Mouse (Mus musculus) lung, embryonic 16.5 days (tissue): ENCODE data around the gene Zfp282. TPM values are rescaled to one million over a fixed set of nuclear protein-coding genes. Genes with fewer than 3 reads are reported as not detected.
"Not testable (repeated sequence)": the region's sequence is repeated elsewhere in the genome, so short reads cannot be mapped to it uniquely, and the experiment has no call there.

Source experiments
- ATAC-seq: fragments of 200-750 bp; cut with Nextera tagmentation; 2 replicates; pipeline ENCODE4 v1.8.0; 2017; ENCODE audit warnings: low read depth, mild to moderate bottlenecking, moderate library complexity
- H3K27ac ChIP-seq: fragments of 300-500 bp; sonication (generic); 2 replicates; pipeline ENCODE4 v1.5.1; 2014; ENCODE audit warnings: mild to moderate bottlenecking, control low read depth, low read length
- H3K27me3 ChIP-seq: fragments of 300-500 bp; sonication (generic); 2 replicates; pipeline ENCODE4 v1.6.1; 2014; ENCODE audit warnings: low read depth, low read length, mixed read lengths; ENCODE audit not compliant: control insufficient read depth, insufficient read depth
- H3K36me3 ChIP-seq: fragments of 300-500 bp; sonication (generic); 2 replicates; pipeline ENCODE4 v1.6.1; 2014; ENCODE audit warnings: low read length; ENCODE audit not compliant: control insufficient read depth, insufficient read depth
- H3K4me1 ChIP-seq: fragments of 300-500 bp; sonication (generic); replicated peaks from 2 replicates; pipeline ENCODE4 v1.6.1; 2014; ENCODE audit warnings: low read length, mixed read lengths; ENCODE audit not compliant: control insufficient read depth, insufficient read depth
- H3K4me2 ChIP-seq: fragments of 300-500 bp; sonication (generic); 2 replicates; pipeline ENCODE4 v1.6.1; 2014; ENCODE audit warnings: low read depth, low read length, control low read depth
- H3K4me3 ChIP-seq: fragments of 300-500 bp; sonication (generic); 2 replicates; pipeline ENCODE4 v1.5.1; 2014; ENCODE audit warnings: mild to moderate bottlenecking, low read length, control low read depth
- H3K9ac ChIP-seq: fragments of 300-500 bp; sonication (generic); 2 replicates; pipeline ENCODE4 v1.6.1; 2014; ENCODE audit warnings: low read length, control low read depth
- H3K9me3 ChIP-seq: fragments of 300-500 bp; sonication (generic); 2 replicates; pipeline ENCODE4 v1.6.1; 2016; ENCODE audit warnings: low read length; ENCODE audit not compliant: control insufficient read depth
- WGBS: fragments of 180-500 bp; shearing (Covaris S2); extraction: QIAGEN DNeasy Blood & Tissue Kit; methylation state at CpG from one replicate; pipeline ENCODE4 v1.1.7; 2014; 5-methylcytosine and 5-hydroxymethylcytosine counted together
- polyA plus RNA-seq: library from polyadenylated mRNA; unstranded; fragments of >200 nt; fragmentation: Nextera tagmentation; extraction: Ambion mirVana; gene quantifications from 2 replicates; pipeline ENCODE4 v1.2.1, GENCODE M21; 2015

Zfp282 gene
- polyA plus RNA-seq, 1 experiment from 2014 or later = 14.3 TPM

- 92% methylated on average over 2 of the region's 2 CpGs for WGBS
- ATAC-seq = no peak
- H3K4me1 ChIP-seq = 0 out of 2 replicates have a peak, but pooled peaks cover 5% of the 10 kb centered on the region
- H3K27ac ChIP-seq = no peak overlapping the region
- peaks cover 4% of the 10 kb centered on the region for H3K36me3 ChIP-seq
- H3K9ac ChIP-seq = no peak overlapping the region
- H3K27me3 ChIP-seq = no peaks in the 10 kb centered on the region
- H3K4me2 ChIP-seq = no peak overlapping the region
- no peak overlapping the region for H3K4me3 ChIP-seq
- no peaks in the 10 kb centered on the region for H3K9me3 ChIP-seq
These were observed 35.2 kb upstream of the Zfp282 start for GRCm38 (mm10) chr6:47841831-47842230.

GRCm38 (mm10) chr6:47842337-47842736 lies 34.7 kb upstream of the Zfp282 start:
- 78% methylated on average over 1 of the region's 1 CpGs for WGBS
- H3K9me3 ChIP-seq = no peaks in the 10 kb centered on the region
- no peaks in the 10 kb centered on the region for H3K27me3 ChIP-seq
- no peak overlapping the region for H3K9ac ChIP-seq
- ATAC-seq = no peak
- no peak overlapping the region for H3K4me3 ChIP-seq
- H3K4me2 ChIP-seq = no peak overlapping the region
- H3K36me3 ChIP-seq = peaks cover 4% of the 10 kb centered on the region
- H3K4me1 ChIP-seq = 0 out of 2 replicates have a peak, but pooled peaks cover 5% of the 10 kb centered on the region
- no peak overlapping the region for H3K27ac ChIP-seq

GRCm38 (mm10) chr6:47845779-47846178 lies 31.2 kb upstream of the Zfp282 start:
- ATAC-seq = no peak
- no peaks in the 10 kb centered on the region for H3K4me1 ChIP-seq
- no peak overlapping the region for H3K9ac ChIP-seq
- H3K4me3 ChIP-seq = no peak overlapping the region
- H3K27me3 ChIP-seq = no peaks in the 10 kb centered on the region
- H3K4me2 ChIP-seq = no peak overlapping the region
- H3K9me3 ChIP-seq = no peaks in the 10 kb centered on the region
- H3K27ac ChIP-seq = no peak overlapping the region
- H3K36me3 ChIP-seq = no peaks in the 10 kb centered on the region; the same call in 1 of the 2 replicates

- Histone ChIP-seq H3K36me3 (peaks cover 11% of the 10 kb centered on the region), H3K9ac (no peak overlapping the region), H3K27ac (no peak overlapping the region), H3K4me3 (no peak overlapping the region), H3K9me3 (no peaks in the 10 kb centered on the region), H3K4me1 (no peaks in the 10 kb centered on the region), H3K27me3 (no peaks in the 10 kb centered on the region), H3K4me2 (no peak overlapping the region)
- ATAC-seq = no peak
- WGBS = 89% methylated on average over 6 of the region's 6 CpGs
These were observed 19.8 kb upstream of the Zfp282 start for GRCm38 (mm10) chr6:47857241-47857640.

GRCm38 (mm10) chr6:47857729-47858128 lies 19.3 kb upstream of the Zfp282 start:
- not testable (repeated sequence) for H3K9ac ChIP-seq, H3K4me3 ChIP-seq, ATAC-seq, H3K27me3 ChIP-seq, H3K9me3 ChIP-seq, H3K4me2 ChIP-seq, H3K4me1 ChIP-seq, H3K27ac ChIP-seq
- H3K36me3 ChIP-seq = peaks cover 11% of the 10 kb centered on the region
- 88% methylated on average over 3 of the region's 3 CpGs for WGBS

GRCm38 (mm10) chr6:47872266-47872665 lies 4.7 kb upstream of the Zfp282 start:
- Histone ChIP-seq H3K36me3 (peaks cover 6% of the 10 kb centered on the region; the same call in 1 of the 2 replicates), H3K4me1 (no peaks in the 10 kb centered on the region)
- WGBS = 94% methylated on average over 5 of the region's 5 CpGs

GRCm38 (mm10) chr6:47877461-47878132 lies 593 bp downstream of the Zfp282 start:
- Histone ChIP-seq H3K27ac (peak overlapping the region; percentile 98), H3K27me3 (no peaks in the 10 kb centered on the region), H3K4me3 (peak overlapping the region; percentile 91), H3K36me3 (peaks cover 17% of the 10 kb centered on the region), H3K9ac (peak overlapping the region; percentile 97), H3K4me1 (peaks cover 16% of the 10 kb centered on the region), H3K4me2 (peak overlapping the region; percentile 90), H3K9me3 (no peaks in the 10 kb centered on the region)
- WGBS = under 1% methylated on average over 71 of the region's 71 CpGs
- ATAC-seq = peak; percentile 98

More at GRCm38 (mm10) chr6:47872266-47872665, 4.7 kb upstream of the Zfp282 start:
- Histone ChIP-seq H3K4me3 (no peak overlapping the region), H3K9me3 (no peaks in the 10 kb centered on the region), H3K27me3 (no peaks in the 10 kb centered on the region), H3K27ac (no peak overlapping the region), H3K4me2 (no peak overlapping the region), H3K9ac (no peak overlapping the region)
- no peak for ATAC-seq

GRCm38 (mm10) chr6:47878133-47878514 lies 1.1 kb downstream of the Zfp282 start:
- no peaks in the 10 kb centered on the region for H3K9me3 ChIP-seq
- H3K27me3 ChIP-seq = no peaks in the 10 kb centered on the region
- H3K9ac ChIP-seq = peak overlapping the region; percentile 97
- peak overlapping the region; percentile 90 for H3K4me2 ChIP-seq
- peaks cover 16% of the 10 kb centered on the region for H3K4me1 ChIP-seq
- H3K27ac ChIP-seq = peak overlapping the region; percentile 98
- no peak for ATAC-seq
- H3K36me3 ChIP-seq = peaks cover 19% of the 10 kb centered on the region
- WGBS = under 1% methylated on average over 11 of the region's 11 CpGs
- peak overlapping the region; percentile 91 for H3K4me3 ChIP-seq

GRCm38 (mm10) chr6:47878593-47878992 lies 1.6 kb downstream of the Zfp282 start:
- H3K27ac ChIP-seq = no peak overlapping the region; the same call in 1 of the 2 replicates

More at GRCm38 (mm10) chr6:47878593-47878992, 1.6 kb downstream of the Zfp282 start:
- peak overlapping the region; percentile 97 for H3K9ac ChIP-seq
- H3K4me1 ChIP-seq = peaks cover 16% of the 10 kb centered on the region
- H3K4me2 ChIP-seq = peak overlapping the region; percentile 90
- H3K27me3 ChIP-seq = no peaks in the 10 kb centered on the region
- ATAC-seq = no peak
- H3K9me3 ChIP-seq = no peaks in the 10 kb centered on the region
- peaks cover 24% of the 10 kb centered on the region for H3K36me3 ChIP-seq
- peak overlapping the region; percentile 91 for H3K4me3 ChIP-seq
- WGBS = 29% methylated on average over 3 of the region's 3 CpGs
